Mouse (Mus musculus) neural tube, embryonic 14.5 days (tissue): ENCODE results near the gene Tomm40. TPM values are rescaled to one million over a fixed set of nuclear protein-coding genes. Genes with fewer than 3 reads are reported as not detected.
"Not testable (repeated sequence)": the region's sequence is repeated elsewhere in the genome, so short reads cannot be mapped to it uniquely, and the experiment has no call there.

Experiments
- ATAC-seq: fragments of 200-750 bp; cut with Nextera tagmentation; 2 replicates; pipeline ENCODE4 v1.8.0; 2017; ENCODE audit warnings: low read depth, mild to moderate bottlenecking, moderate TSS enrichment, moderate library complexity
- H3K27ac ChIP-seq: fragments of 300-500 bp; sonication (generic); 2 replicates; pipeline ENCODE4 v1.5.1; 2014; ENCODE audit warnings: low read depth, mild to moderate bottlenecking, control low read depth, low read length, moderate library complexity, mixed read lengths
- H3K27me3 ChIP-seq: fragments of 300-500 bp; sonication (generic); 2 replicates; pipeline ENCODE4 v1.6.1; 2014; ENCODE audit warnings: low read length; ENCODE audit not compliant: control insufficient read depth, insufficient read depth
- H3K36me3 ChIP-seq: fragments of 300-500 bp; sonication (generic); 2 replicates; pipeline ENCODE4 v1.6.1; 2014; ENCODE audit warnings: low read length, mixed read lengths; ENCODE audit not compliant: control insufficient read depth, insufficient read depth
- H3K4me1 ChIP-seq: fragments of 300-500 bp; sonication (generic); 2 replicates; pipeline ENCODE4 v1.6.1; 2014; ENCODE audit warnings: low read length; ENCODE audit not compliant: control insufficient read depth, insufficient read depth
- H3K4me2 ChIP-seq: fragments of 300-500 bp; sonication (generic); 2 replicates; pipeline ENCODE4 v1.6.1; 2014; ENCODE audit warnings: mild to moderate bottlenecking, low read depth, low read length, control low read depth
- H3K4me3 ChIP-seq: fragments of 300-500 bp; sonication (generic); 2 replicates; pipeline ENCODE4 v1.5.1; 2014; ENCODE audit warnings: low read depth, low read length, control low read depth, mixed read lengths
- H3K9ac ChIP-seq: fragments of 300-500 bp; sonication (generic); replicated peaks from 2 replicates; pipeline ENCODE4 v1.6.1; 2014; ENCODE audit warnings: low read depth, mild to moderate bottlenecking, control low read depth, low read length, mixed read lengths
- H3K9me3 ChIP-seq: fragments of 300-500 bp; sonication (generic); 2 replicates; pipeline ENCODE4 v1.6.1; 2016; ENCODE audit warnings: low read length; ENCODE audit not compliant: control insufficient read depth
- WGBS: fragments of 180-500 bp; shearing (Covaris S2); extraction: QIAGEN DNeasy Blood & Tissue Kit; methylation state at CpG from one replicate; pipeline ENCODE4 v1.1.7; 2014; 5-methylcytosine and 5-hydroxymethylcytosine counted together
- polyA plus RNA-seq: library from polyadenylated mRNA; unstranded; fragments of >200 nt; fragmentation: Nextera tagmentation; extraction: Ambion mirVana; gene quantifications from 2 replicates; pipeline ENCODE4 v1.2.1, GENCODE M21; 2014

Tomm40 gene
- polyA plus RNA-seq, 1 experiment from 2014 or later, result 121 TPM

GRCm38 (mm10) chr7:19694336-19695212, 20.7 kb downstream of the Tomm40 start:
- Histone ChIP-seq H3K27me3 (no peaks in the 10 kb centered on the region), H3K9me3 (no peaks in the 10 kb centered on the region), H3K4me2 (no peak overlapping the region), H3K36me3 (no peaks in the 10 kb centered on the region), H3K27ac (no peak overlapping the region), H3K4me3 (no peak overlapping the region), H3K4me1 (peaks cover 5% of the 10 kb centered on the region), H3K9ac (no peak overlapping the region)
- 93% methylated on average over 10 of the region's 10 CpGs for WGBS
- ATAC-seq, result no peak

- Histone ChIP-seq H3K9ac (no peak overlapping the region), H3K4me1 (no peaks in the 10 kb centered on the region), H3K4me2 (no peak overlapping the region), H3K36me3 (no peaks in the 10 kb centered on the region), H3K4me3 (no peak overlapping the region), H3K27me3 (no peaks in the 10 kb centered on the region), H3K9me3 (no peaks in the 10 kb centered on the region), H3K27ac (no peak overlapping the region)
- no peak for ATAC-seq
- 26% methylated on average over 10 of the region's 10 CpGs for WGBS
Measured at GRCm38 (mm10) chr7:19693421-19693820, 21.8 kb downstream of the Tomm40 start.

- WGBS, result 46% methylated on average over 28 of the region's 28 CpGs
- ATAC-seq, result no peak
- no peaks in the 10 kb centered on the region for H3K27me3 ChIP-seq
- H3K9me3 ChIP-seq, result no peaks in the 10 kb centered on the region
- H3K4me3 ChIP-seq, result no peak within 1 kb of the TSS
- 0 out of 2 replicates have a peak within 1 kb of the TSS, but pooled peaks have one; percentile 16 for H3K9ac ChIP-seq
- no peaks in the 10 kb centered on the region for H3K36me3 ChIP-seq
- H3K4me1 ChIP-seq, result no peaks in the 10 kb centered on the region
- H3K27ac ChIP-seq, result no peak within 1 kb of the TSS
- no peak within 1 kb of the TSS for H3K4me2 ChIP-seq
Measured at GRCm38 (mm10) chr7:19691873-19692865, 23.1 kb downstream of the Tomm40 start, which contains the start of gene Apoc1. Apoc1 (minus strand) TSS chr7:19692660.

GRCm38 (mm10) chr7:19691434-19691833, 23.8 kb downstream of the Tomm40 start:
- ATAC-seq, result no peak
- WGBS, result 72% methylated on average over 6 of the region's 6 CpGs

GRCm38 (mm10) chr7:19690845-19691244, 24.4 kb downstream of the Tomm40 start:
- Histone ChIP-seq H3K27ac (no peak overlapping the region), H3K9ac (no peak overlapping the region), H3K27me3 (no peaks in the 10 kb centered on the region), H3K4me3 (no peak overlapping the region), H3K4me1 (no peaks in the 10 kb centered on the region), H3K9me3 (no peaks in the 10 kb centered on the region), H3K36me3 (no peaks in the 10 kb centered on the region), H3K4me2 (no peak overlapping the region)
- WGBS, result 95% methylated on average over 4 of the region's 4 CpGs
- no peak for ATAC-seq

More at GRCm38 (mm10) chr7:19691434-19691833, 23.8 kb downstream of the Tomm40 start:
- Histone ChIP-seq H3K27ac (no peak overlapping the region), H3K9me3 (no peaks in the 10 kb centered on the region), H3K4me3 (no peak overlapping the region), H3K4me2 (no peak overlapping the region), H3K27me3 (no peaks in the 10 kb centered on the region), H3K9ac (no peak overlapping the region), H3K4me1 (no peaks in the 10 kb centered on the region), H3K36me3 (no peaks in the 10 kb centered on the region)

- ATAC-seq, result no peak
- H3K4me1 ChIP-seq, result no peaks in the 10 kb centered on the region
- no peaks in the 10 kb centered on the region for H3K36me3 ChIP-seq
- H3K9ac ChIP-seq, result no peak overlapping the region
- 95% methylated on average over 2 of the region's 2 CpGs for WGBS
- H3K4me3 ChIP-seq, result no peak overlapping the region
- no peak overlapping the region for H3K27ac ChIP-seq
- H3K27me3 ChIP-seq, result no peaks in the 10 kb centered on the region
- no peak overlapping the region for H3K4me2 ChIP-seq
- H3K9me3 ChIP-seq, result no peaks in the 10 kb centered on the region
Measured at GRCm38 (mm10) chr7:19688611-19689010, 26.6 kb downstream of the Tomm40 start.

GRCm38 (mm10) chr7:19688101-19688500, 27.1 kb downstream of the Tomm40 start:
- Histone ChIP-seq H3K4me3 (no peak overlapping the region), H3K27ac (no peak overlapping the region), H3K4me2 (no peak overlapping the region), H3K9ac (no peak overlapping the region), H3K4me1 (no peaks in the 10 kb centered on the region), H3K9me3 (no peaks in the 10 kb centered on the region), H3K36me3 (no peaks in the 10 kb centered on the region), H3K27me3 (no peaks in the 10 kb centered on the region)
- 97% methylated on average over 10 of the region's 10 CpGs for WGBS
- no peak for ATAC-seq

- H3K4me2 ChIP-seq, result not testable (repeated sequence)
Measured at GRCm38 (mm10) chr7:19686927-19687583, 28.2 kb downstream of the Tomm40 start.

More at GRCm38 (mm10) chr7:19686927-19687583, 28.2 kb downstream of the Tomm40 start:
- WGBS, result 79% methylated on average over 8 of the region's 8 CpGs
- H3K4me1 ChIP-seq, H3K27me3 ChIP-seq, ATAC-seq, H3K9me3 ChIP-seq, H3K36me3 ChIP-seq, H3K9ac ChIP-seq, H3K4me3 ChIP-seq, H3K27ac ChIP-seq: not testable (repeated sequence)
